Mouse (Mus musculus) kidney, adult 2 months (tissue): ENCODE results near the gene Nsun3. TPM values are rescaled to one million over a fixed set of nuclear protein-coding genes. Genes with fewer than 3 reads are reported as not detected.

Experiments
- DNase-seq: peaks from one replicate; pipeline ENCODE4 v3.0.0; 2021
- H3K27ac ChIP-seq: fragments of 200-500 bp; 2 replicates; pipeline ENCODE4 v1.5.1; 2012; ENCODE audit warnings: low read depth, low read length, control low read depth, inconsistent platforms; ENCODE audit not compliant: insufficient read depth
- H3K27me3 ChIP-seq: fragments of 200-500 bp; replicated peaks from 2 replicates; pipeline ENCODE4 v1.6.1; 2012; ENCODE audit warnings: mild to moderate bottlenecking, moderate library complexity, low read length, inconsistent platforms; ENCODE audit not compliant: control insufficient read depth, insufficient read depth
- H3K36me3 ChIP-seq: fragments of 200-500 bp; 2 replicates; pipeline ENCODE4 v1.6.1; 2012; ENCODE audit warnings: mild to moderate bottlenecking, moderate library complexity, low read length, inconsistent platforms; ENCODE audit not compliant: control insufficient read depth, insufficient read depth
- H3K4me1 ChIP-seq: fragments of 200-500 bp; 2 replicates; pipeline ENCODE4 v1.6.1; 2011; ENCODE audit warnings: low read length; ENCODE audit not compliant: control insufficient read depth, insufficient read depth
- H3K4me3 ChIP-seq: fragments of 200-500 bp; 2 replicates; pipeline ENCODE4 v1.5.1; 2011; ENCODE audit warnings: mild to moderate bottlenecking, low read depth, low read length, control low read depth; ENCODE audit not compliant: insufficient read depth
- CTCF ChIP-seq: fragments of 200-500 bp; conservative IDR thresholded peaks from 2 replicates; pipeline ENCODE4 v1.5.1; 2011; ENCODE audit warnings: low read depth, mild to moderate bottlenecking, control low read depth, low read length, moderate library complexity, mixed read lengths; ENCODE audit not compliant: insufficient read depth, insufficient read length
- POLR2A ChIP-seq: fragments of 200-500 bp; IDR thresholded peaks from one replicate; pipeline ENCODE4 v1.6.1; 2011; ENCODE audit warnings: low read depth, low read length, control low read depth
- WGBS: fragments of 180-500 bp; shearing (Covaris S2); methylation state at CpG from one replicate; pipeline ENCODE4 v1.1.7; 2018; 5-methylcytosine and 5-hydroxymethylcytosine counted together
- polyA plus RNA-seq: library from polyadenylated mRNA; depleted of rRNA; stranded (reverse); fragments of >200 nt; gene quantifications from 2 replicates; pipeline ENCODE4 v1.2.3, GENCODE M21; 2012

Nsun3 gene
- polyA plus RNA-seq, 1 experiment: 7.1 TPM

GRCm38 (mm10) chr16:62814491-62814890 lies 27.9 kb upstream of the Nsun3 start, which contains the start of gene Stx19:
TSS of gene Stx19 (plus strand) at chr16:62814676.
- Histone ChIP-seq H3K27ac (no peak within 1 kb of the TSS), H3K4me3 (no peak within 1 kb of the TSS), H3K36me3 (no peaks in the 10 kb centered on the region), H3K27me3 (no peaks in the 10 kb centered on the region), H3K4me1 (no peaks in the 10 kb centered on the region)
- DNase-seq: no peak
- WGBS: 69% methylated on average over 5 of the region's 5 CpGs
- TF ChIP-seq POLR2A: no peak
- TF ChIP-seq CTCF: no peak

- H3K27ac ChIP-seq: no peak overlapping the region
- H3K4me3 ChIP-seq: no peak overlapping the region
- no peaks in the 10 kb centered on the region for H3K27me3 ChIP-seq
- H3K4me1 ChIP-seq: no peaks in the 10 kb centered on the region
- no peak for TF ChIP-seq POLR2A
- TF ChIP-seq CTCF: no peak
- DNase-seq: no peak
- WGBS: 91% methylated on average over 5 of the region's 5 CpGs
- H3K36me3 ChIP-seq: no peaks in the 10 kb centered on the region
Measured at GRCm38 (mm10) chr16:62813790-62814189, 27.2 kb upstream of the Nsun3 start.

- Histone ChIP-seq H3K27ac (no peak overlapping the region), H3K27me3 (no peaks in the 10 kb centered on the region), H3K4me3 (no peak overlapping the region), H3K36me3 (no peaks in the 10 kb centered on the region), H3K4me1 (no peaks in the 10 kb centered on the region)
- DNase-seq: no peak
- WGBS: 88% methylated on average over 4 of the region's 4 CpGs
- TF ChIP-seq CTCF (no peak), POLR2A (no peak)
Measured at GRCm38 (mm10) chr16:62810855-62811254, 24.2 kb upstream of the Nsun3 start.

- no peak for DNase-seq
- 62% methylated on average over 8 of the region's 8 CpGs for WGBS
- Histone ChIP-seq H3K4me1 (no peaks in the 10 kb centered on the region), H3K27me3 (no peaks in the 10 kb centered on the region), H3K27ac (no peak overlapping the region), H3K36me3 (no peaks in the 10 kb centered on the region), H3K4me3 (no peak overlapping the region)
- no peak for TF ChIP-seq CTCF
- no peak for TF ChIP-seq POLR2A
Measured at GRCm38 (mm10) chr16:62807249-62807979, 20.8 kb upstream of the Nsun3 start.

GRCm38 (mm10) chr16:62804621-62805020 lies 18.0 kb upstream of the Nsun3 start:
- Histone ChIP-seq H3K27ac (no peak overlapping the region), H3K36me3 (no peaks in the 10 kb centered on the region), H3K4me3 (no peak overlapping the region), H3K27me3 (no peaks in the 10 kb centered on the region), H3K4me1 (no peaks in the 10 kb centered on the region)
- no peak for TF ChIP-seq POLR2A
- TF ChIP-seq CTCF: no peak
- WGBS: 97% methylated on average over 3 of the region's 3 CpGs
- no peak for DNase-seq

- H3K36me3 ChIP-seq: no peaks in the 10 kb centered on the region
- DNase-seq: no peak
- H3K27me3 ChIP-seq: no peaks in the 10 kb centered on the region
- H3K4me3 ChIP-seq: no peak overlapping the region
- WGBS: 65% methylated on average over 3 of the region's 3 CpGs
- TF ChIP-seq POLR2A (no peak), CTCF (no peak)
- H3K27ac ChIP-seq: no peak overlapping the region
- H3K4me1 ChIP-seq: no peaks in the 10 kb centered on the region
Measured at GRCm38 (mm10) chr16:62799839-62800238, 13.2 kb upstream of the Nsun3 start.

- no peaks in the 10 kb centered on the region for H3K4me1 ChIP-seq
- no peak overlapping the region for H3K27ac ChIP-seq
- no peaks in the 10 kb centered on the region for H3K36me3 ChIP-seq
- 84% methylated on average over 4 of the region's 4 CpGs for WGBS
- no peak overlapping the region for H3K4me3 ChIP-seq
- no peaks in the 10 kb centered on the region for H3K27me3 ChIP-seq
- TF ChIP-seq CTCF: no peak
- TF ChIP-seq POLR2A: no peak
- no peak for DNase-seq
Measured at GRCm38 (mm10) chr16:62799426-62799825, 12.8 kb upstream of the Nsun3 start.
